Mouse (Mus musculus) small intestine, adult 2 months (tissue): Measurements from ENCODE around the gene Atraid. TPM values are rescaled to one million over a fixed set of nuclear protein-coding genes. Genes with fewer than 3 reads are reported as not detected.

Experiments
- H3K27ac ChIP-seq: fragments of 200-500 bp; 2 replicates; pipeline ENCODE4 v1.5.1; 2012; ENCODE audit warnings: low read depth, low read length, control low read depth, inconsistent platforms; ENCODE audit not compliant: insufficient read depth
- H3K27me3 ChIP-seq: fragments of 200-500 bp; 2 replicates; pipeline ENCODE4 v1.6.1; 2012; ENCODE audit warnings: mild to moderate bottlenecking, moderate library complexity, low read length, inconsistent platforms; ENCODE audit not compliant: control insufficient read depth, insufficient read depth
- H3K36me3 ChIP-seq: fragments of 200-500 bp; 2 replicates; pipeline ENCODE4 v1.6.1; 2012; ENCODE audit warnings: mild to moderate bottlenecking, low read length, control low read depth, inconsistent platforms; ENCODE audit not compliant: control insufficient read depth, insufficient read depth
- H3K4me1 ChIP-seq: fragments of 200-500 bp; 2 replicates; pipeline ENCODE4 v1.6.1; 2012; ENCODE audit warnings: low read length, inconsistent platforms, mixed read lengths; ENCODE audit not compliant: control insufficient read depth, insufficient read depth, insufficient read length
- H3K4me3 ChIP-seq: fragments of 200-500 bp; 2 replicates; pipeline ENCODE4 v1.5.1; 2012; ENCODE audit warnings: low read depth, mild to moderate bottlenecking, control low read depth, inconsistent platforms, low read length, moderate library complexity
- CTCF ChIP-seq: fragments of 200-500 bp; IDR thresholded peaks from 2 replicates; pipeline ENCODE4 v1.5.1; 2012; ENCODE audit warnings: low read depth, mild to moderate bottlenecking, control low read depth, inconsistent platforms, low read length, moderate library complexity, mixed read lengths; ENCODE audit not compliant: insufficient replicate concordance, insufficient read length; ENCODE audit errors: extremely low read depth
- POLR2A ChIP-seq: fragments of 200-500 bp; IDR thresholded peaks from 2 replicates; pipeline ENCODE4 v1.6.1; 2012; ENCODE audit warnings: low read depth, mild to moderate bottlenecking, control low read depth, inconsistent platforms, low read length, moderate library complexity
- WGBS: fragments of 180-500 bp; shearing (Covaris S2); methylation state at CpG from one replicate; pipeline ENCODE4 v1.1.7; 2018; 5-methylcytosine and 5-hydroxymethylcytosine counted together
- polyA plus RNA-seq: library from polyadenylated mRNA; depleted of rRNA; stranded (reverse); fragments of >200 nt; gene quantifications from 2 replicates; pipeline ENCODE4 v1.2.3, GENCODE M21; 2012; rRNA removed

Gene Atraid
- polyA plus RNA-seq, 1 experiment = 51.4 TPM

DNA sequence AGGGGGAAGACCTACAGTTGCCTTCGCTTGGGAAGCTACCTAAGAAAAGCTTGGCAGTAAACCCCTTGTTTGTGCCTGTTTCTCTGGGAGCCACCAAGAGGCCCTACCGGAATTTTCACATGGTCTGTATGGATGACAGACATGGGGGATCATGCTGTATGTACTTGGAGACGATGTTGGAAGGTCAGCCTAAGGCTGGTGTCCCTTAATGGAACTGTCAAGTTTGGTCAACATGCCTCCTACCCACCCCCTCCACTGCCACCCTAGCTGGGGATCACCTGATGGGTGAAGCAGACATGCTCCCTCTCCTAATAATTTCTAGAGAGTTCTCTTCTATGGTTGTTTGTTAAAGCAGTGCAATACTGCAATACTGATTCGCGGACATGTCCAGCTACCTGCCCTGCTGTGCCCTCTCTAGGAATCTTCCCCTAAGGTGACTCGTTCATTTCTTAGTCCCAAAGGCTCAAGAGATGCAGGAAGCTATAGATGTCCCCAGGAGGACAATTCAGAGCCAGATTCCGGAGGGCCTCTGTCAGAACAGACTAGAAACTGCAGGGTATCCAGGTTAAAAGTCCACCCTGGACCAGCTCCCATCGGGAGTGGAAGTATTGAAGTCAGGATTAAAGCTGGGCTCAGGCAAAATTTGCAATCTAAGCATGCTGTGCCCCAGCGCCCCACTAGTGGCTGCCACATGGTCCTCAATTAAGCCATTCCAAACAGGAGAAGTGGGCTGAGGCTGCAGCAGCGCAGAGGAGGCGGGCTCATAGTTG is 47.8 kb downstream of the Atraid start:
- peaks cover 51% of the 10 kb centered on the region for H3K27me3 ChIP-seq
- H3K27ac ChIP-seq = no peak overlapping the region
- 33% methylated on average over 11 of the region's 11 CpGs for WGBS
- H3K4me3 ChIP-seq = peak overlapping the region; percentile 47
- no peaks in the 10 kb centered on the region for H3K36me3 ChIP-seq
- TF ChIP-seq POLR2A (no peak), CTCF (no peak)
- H3K4me1 ChIP-seq = peaks cover 16% of the 10 kb centered on the region

Other genes starting within 250 kb of the Atraid start
- 26.2 and 28.7 TPM in 2 replicates for gene Mapre3, start 233.7 kb upstream of the Atraid start, polyA plus RNA-seq
- gene Tmem214, start 180.3 kb upstream of the Atraid start, polyA plus RNA-seq = 77.1 and 115 TPM in 2 replicates
- gene Agbl5, start 159.6 kb upstream of the Atraid start, polyA plus RNA-seq = 4.1 and 10.2 TPM in 2 replicates
- 161 and 211 TPM in 2 replicates for gene Ost4, start 140.5 kb upstream of the Atraid start, polyA plus RNA-seq
- 51.8 and 81.9 TPM in 2 replicates for gene Emilin1, start 134.9 kb upstream of the Atraid start, polyA plus RNA-seq
- 285 and 579 TPM in 2 replicates for gene Khk, start 126.9 kb upstream of the Atraid start, polyA plus RNA-seq
- gene Cgref1, start 102.7 kb upstream of the Atraid start, polyA plus RNA-seq = 219 and 481 TPM in 2 replicates
- gene Preb, start 88.0 kb upstream of the Atraid start, polyA plus RNA-seq = 249 and 335 TPM in 2 replicates
- gene Tcf23, start 79.7 kb upstream of the Atraid start, polyA plus RNA-seq = 0.44 and 2.0 TPM in 2 replicates
- gene Slc5a6, start 612 bp downstream of the Atraid start, polyA plus RNA-seq = 14.5 and 75.0 TPM in 2 replicates
- gene Cad, start 6.5 kb downstream of the Atraid start, polyA plus RNA-seq = 15.4 and 17.5 TPM in 2 replicates
- gene Dnajc5g, start 58.0 kb downstream of the Atraid start, polyA plus RNA-seq = not detected in 2 replicates
- gene Slc30a3, start 59.9 kb downstream of the Atraid start, polyA plus RNA-seq = 0.15 and 0.17 TPM in 2 replicates
- not detected in 2 replicates for gene Trim54, start 68.4 kb downstream of the Atraid start, polyA plus RNA-seq
- not detected in 2 replicates for gene Ucn, start 90.5 kb downstream of the Atraid start, polyA plus RNA-seq
- 29.1 and 33.2 TPM in 2 replicates for gene Mpv17, start 105.9 kb downstream of the Atraid start, polyA plus RNA-seq
- 0.98 and 4.1 TPM in 2 replicates for gene Gm29609, start 131.6 kb downstream of the Atraid start, polyA plus RNA-seq
- 16.3 and 21.9 TPM in 2 replicates for gene Gtf3c2, start 131.8 kb downstream of the Atraid start, polyA plus RNA-seq
- gene Snx17, start 144.9 kb downstream of the Atraid start, polyA plus RNA-seq = 37.8 and 56.9 TPM in 2 replicates
- gene Eif2b4, start 145.1 kb downstream of the Atraid start, polyA plus RNA-seq = 30.6 and 43.2 TPM in 2 replicates
- gene Zfp513, start 154.0 kb downstream of the Atraid start, polyA plus RNA-seq = 29.0 and 65.0 TPM in 2 replicates
- gene Ppm1g, start 172.4 kb downstream of the Atraid start, polyA plus RNA-seq = 39.3 and 67.7 TPM in 2 replicates
- 98.0 and 232 TPM in 2 replicates for gene Nrbp1, start 192.6 kb downstream of the Atraid start, polyA plus RNA-seq
- gene Gm9970, start 192.9 kb downstream of the Atraid start, polyA plus RNA-seq = 0.82 TPM in 1 of 2 replicates, not detected in the other
- 122 and 205 TPM in 2 replicates for gene Krtcap3, start 203.4 kb downstream of the Atraid start, polyA plus RNA-seq
- 18.1 and 20.9 TPM in 2 replicates for gene Ift172, start 242.8 kb downstream of the Atraid start, polyA plus RNA-seq
- 1.7 and 1.8 TPM in 2 replicates for gene Fndc4, start 247.8 kb downstream of the Atraid start, polyA plus RNA-seq
- 0.05 TPM in 1 of 2 replicates, not detected in the other for gene Gckr, start 249.1 kb downstream of the Atraid start, polyA plus RNA-seq